8 mouse cellular contexts compared by ENCODE assay signal in genomic region chr12:17773721-17774120, GRCm38 (mm10).
DNase-seq lines count a peak whose midpoint lies in the region; ATAC-seq and TF ChIP-seq lines count a peak whose summit lies in the region.
"Not testable (repeated sequence)": the region's sequence is repeated elsewhere in the genome, so short reads cannot be mapped to it uniquely, and the experiment has no call there.

No protein-coding gene starts in this region.

- peaks cover 29% of the 10 kb centered on the region for H3K4me1 ChIP-seq in heart, adult 2 months (ENCODE audit: control insufficient read depth, insufficient read depth, low read length)

- peak; percentile 83 for DNase-seq in Patski (ENCODE audit: low read depth, low spot score)
- peak; percentile 89 for DNase-seq in brain, adult 2 months (ENCODE audit: low read depth, low spot score)
- DNase-seq in cerebellum, postnatal 25 days, result peak; percentile 75 to 79
- peak; percentile 62 to 74 for DNase-seq in heart, adult 2 months
- peak; percentile 59 for DNase-seq in kidney, adult 18-20 months
- peak; percentile 31 for DNase-seq in layer of hippocampus, adult 9-11 months
- DNase-seq in urinary bladder, postnatal 14 days (ENCODE audit: low spot score), result peak; percentile 32

- not testable (repeated sequence) for H3K27ac ChIP-seq in heart, adult 2 months
- H3K27ac ChIP-seq in macrophage, result peak overlapping the region; percentile 93

- H3K9ac ChIP-seq in heart, adult 2 months (ENCODE audit: low read depth, low read length), result not testable (repeated sequence)

- CTCF ChIA-PET in Patski (lab: Charles Lee), result not testable (repeated sequence)

- intact Hi-C loops in heart, adult 2 months (cut with DNase I), result loop anchor here (5.0 kb wide), 1 partner anchor 36 kb away; no protein-coding TSS in a partner anchor

- WGBS in heart, adult 2 months, result 49% methylated on average over 5 of the region's 5 CpGs
- WGBS in macrophage (ENCODE audit: missing documents), result 41% methylated on average over 5 of the region's 5 CpGs

- H3K4me3 ChIP-seq in heart, adult 2 months; macrophage (ENCODE audit: inconsistent target): not testable (repeated sequence)

- TF ChIP-seq EP300 in heart, adult 2 months (IDR thresholded peaks at IDR 0.05; ENCODE audit: insufficient read depth, low read depth, low read length), result not testable (repeated sequence)

- not testable (repeated sequence) for TF ChIP-seq POLR2A in heart, adult 2 months (IDR thresholded peaks at IDR 0.05; ENCODE audit: insufficient read depth, low read depth, low read length)

- in situ Hi-C loops in Patski (cut with MboI; ENCODE audit: low pct_unique_long_range_greater_than_20kb), result not testable (repeated sequence)

- peaks cover 10% of the 10 kb centered on the region for H3K36me3 ChIP-seq in heart, adult 2 months (ENCODE audit: control insufficient read depth, insufficient read depth, low read length)
- not testable (repeated sequence) for H3K36me3 ChIP-seq in macrophage (ENCODE audit: inconsistent target)

- not testable (repeated sequence) for TF ChIP-seq CTCF in Patski (IDR thresholded peaks at IDR 0.05); heart, adult 2 months (IDR thresholded peaks at IDR 0.05)

- ATAC-seq in Patski, result peak; percentile 92

- POLR2A ChIA-PET in Patski (lab: Charles Lee), result not testable (repeated sequence)

- not testable (repeated sequence) for H3K27me3 ChIP-seq in Patski; heart, adult 2 months (ENCODE audit: control insufficient read depth, insufficient read depth, low read length)

- not testable (repeated sequence) for H3K79me2 ChIP-seq in heart, adult 2 months (replicated peaks; ENCODE audit: control insufficient read depth, insufficient read depth, low read length)
- H3K79me2 ChIP-seq in macrophage (ENCODE audit: inconsistent target), result peaks cover 78% of the 10 kb centered on the region

Comparison
In these comparisons a context has a peak if more than half of its experiments do, and no peak if none do; other contexts are left out.
1. DNase-seq: peak in every context shown above with its lines; median percentile 89 in brain, adult 2 months; 83 in Patski; 77 in cerebellum, postnatal 25 days; 68 in heart, adult 2 months; 59 in kidney, adult 18-20 months; 32 in urinary bladder, postnatal 14 days; 31 in layer of hippocampus, adult 9-11 months.